Mouse (Mus musculus): ENCODE data around the gene 1700022I11Rik.
"Not testable (repeated sequence)": the region's sequence is repeated elsewhere in the genome, so short reads cannot be mapped to it uniquely, and the experiment has no call there.

1700022I11Rik gene

DNA sequence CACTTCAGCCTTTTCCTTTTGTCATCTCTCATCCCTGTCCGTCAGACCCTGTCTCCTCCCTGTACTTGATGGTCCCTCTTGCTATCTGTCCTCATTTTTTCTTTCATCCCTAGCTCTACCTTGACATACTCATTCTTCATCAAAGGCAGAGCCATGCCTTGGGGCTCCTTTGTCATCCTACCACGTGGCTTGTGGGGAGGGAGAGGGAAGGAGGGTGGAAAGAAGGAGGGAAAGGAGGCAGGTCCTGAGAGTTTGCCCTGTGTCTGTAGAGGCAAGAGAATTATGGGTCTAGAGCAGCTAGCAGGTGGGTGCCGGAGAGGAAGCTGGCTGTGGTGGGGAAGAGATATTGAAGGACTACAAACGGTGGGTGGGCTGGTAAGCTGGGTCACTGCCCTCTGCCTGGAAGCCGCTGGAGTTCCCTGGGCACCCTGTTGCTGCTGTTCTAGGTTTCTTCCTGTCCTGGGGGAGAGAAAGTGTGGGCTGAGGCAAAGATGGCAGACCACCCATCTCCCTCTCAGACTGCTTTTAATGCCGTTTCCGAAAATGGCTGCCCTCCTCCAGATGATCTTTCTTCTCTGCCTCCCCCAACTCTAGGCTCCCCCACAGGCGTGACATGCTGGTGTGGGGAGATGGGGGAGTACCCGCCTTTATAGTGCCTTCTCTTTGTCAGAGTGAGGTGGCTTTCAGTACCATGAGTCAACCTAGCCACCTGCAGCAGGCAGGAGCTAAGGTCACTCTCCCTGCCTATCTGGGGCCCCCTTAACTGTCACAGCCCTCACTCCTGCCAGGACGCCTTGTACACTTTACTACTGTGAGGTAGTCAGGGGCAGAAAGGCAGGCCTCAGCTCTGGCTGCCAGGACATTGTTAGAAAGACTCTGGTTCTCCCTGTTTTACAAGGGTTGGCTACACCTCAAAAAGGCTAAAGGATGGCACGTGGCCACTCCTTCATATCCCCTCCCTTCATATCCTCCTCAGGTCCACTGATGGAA is 17.9 kb upstream of the 1700022I11Rik start:
- no peak for DNase-seq (ENCODE audit: low spot score)

DNA sequence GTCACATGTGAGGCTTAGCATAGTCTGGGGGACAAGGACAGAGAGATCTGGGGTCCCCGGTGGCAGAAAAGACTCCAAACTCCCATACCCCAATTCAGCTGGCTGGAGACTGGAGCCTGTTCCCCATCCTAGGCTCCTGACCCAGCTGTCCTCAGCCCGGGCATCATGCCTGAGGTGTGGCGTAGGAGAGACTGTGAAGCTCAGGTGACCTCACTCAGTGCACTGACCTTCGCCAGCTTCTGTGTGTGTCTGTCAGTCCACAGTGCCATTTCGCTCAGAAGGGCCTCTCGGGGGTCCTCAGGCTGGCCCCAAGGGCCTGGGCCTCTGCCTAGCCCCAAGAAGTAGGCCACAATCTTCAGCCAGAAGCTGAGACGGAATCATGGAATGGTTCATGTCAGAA is 16.8 kb upstream of the 1700022I11Rik start:
- DNase-seq (ENCODE audit: low spot score): no peak

GRCm38 (mm10) chr4:42953435-42954094 is 15.8 kb upstream of the 1700022I11Rik start:
- no peak for DNase-seq (ENCODE audit: low spot score)

GRCm38 (mm10) chr4:42954297-42954696 is 15.1 kb upstream of the 1700022I11Rik start:
- DNase-seq (ENCODE audit: low spot score): no peak

- no peak for DNase-seq (ENCODE audit: low spot score)
Observed at GRCm38 (mm10) chr4:42955200-42955599, 14.2 kb upstream of the 1700022I11Rik start.

DNA sequence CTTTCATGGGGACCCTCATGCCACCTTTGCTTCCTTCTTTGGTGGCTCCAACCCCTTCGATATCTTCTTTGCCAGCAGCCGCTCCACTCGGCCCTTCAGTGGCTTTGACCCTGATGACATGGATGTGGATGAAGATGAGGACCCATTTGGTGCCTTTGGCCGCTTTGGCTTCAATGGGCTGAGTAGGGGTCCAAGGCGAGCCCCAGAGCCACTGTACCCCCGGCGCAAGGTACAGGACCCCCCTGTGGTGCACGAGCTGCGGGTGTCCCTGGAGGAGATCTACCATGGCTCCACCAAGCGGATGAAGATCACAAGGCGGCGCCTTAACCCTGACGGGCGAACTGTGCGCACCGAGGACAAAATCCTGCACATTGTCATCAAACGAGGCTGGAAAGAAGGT is 12.8 kb upstream of the 1700022I11Rik start:
- DNase-seq (ENCODE audit: low spot score): no peak

GRCm38 (mm10) chr4:42957306-42957705 is 12.1 kb upstream of the 1700022I11Rik start:
- no peak for DNase-seq (ENCODE audit: low spot score)

GRCm38 (mm10) chr4:42957979-42958378 is 11.4 kb upstream of the 1700022I11Rik start:
- DNase-seq (ENCODE audit: low spot score): no peak

- DNase-seq (ENCODE audit: low spot score): no peak
Observed at GRCm38 (mm10) chr4:42958942-42959341, 10.5 kb upstream of the 1700022I11Rik start.

DNA sequence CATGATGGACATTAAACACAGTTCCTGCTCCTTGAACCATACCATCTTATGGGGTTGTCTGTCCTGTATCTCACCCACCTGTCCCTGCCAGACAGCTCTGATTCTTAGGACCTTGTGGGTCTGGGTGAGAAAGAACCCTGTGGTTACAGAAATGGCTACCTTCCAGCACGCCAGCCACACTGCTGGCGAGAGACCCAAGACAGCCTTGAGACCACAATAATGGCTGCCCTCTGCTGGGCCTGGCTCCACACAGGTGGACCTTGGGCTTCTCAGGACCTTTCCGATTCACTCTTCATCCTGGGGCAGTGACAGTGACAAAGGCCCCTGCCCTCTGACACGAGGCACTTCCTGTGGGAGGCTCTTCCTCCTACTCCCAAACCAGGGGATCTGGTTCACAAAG is 10.0 kb upstream of the 1700022I11Rik start:
- DNase-seq (ENCODE audit: low spot score): no peak

DNA sequence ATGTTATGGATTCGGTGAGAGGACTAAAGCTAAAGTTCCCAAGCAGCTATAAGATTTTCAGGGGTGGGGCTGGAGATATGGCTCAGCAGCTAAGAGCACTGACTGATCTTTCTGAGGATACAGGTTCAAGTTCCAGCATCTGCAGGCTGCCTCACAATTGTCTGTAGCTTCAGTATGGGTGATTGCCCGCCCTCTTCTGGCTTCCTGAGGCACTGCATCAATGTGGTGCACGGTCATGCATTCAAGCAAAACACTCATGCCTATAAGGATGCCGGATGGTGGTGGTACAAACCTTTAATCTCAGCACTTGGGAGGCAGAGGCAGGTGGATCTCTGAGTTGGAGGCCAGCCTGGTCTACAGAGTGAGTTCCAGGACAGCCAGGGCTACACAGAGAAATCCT is 7.8 kb upstream of the 1700022I11Rik start:
- DNase-seq (ENCODE audit: low spot score): no peak

DNA sequence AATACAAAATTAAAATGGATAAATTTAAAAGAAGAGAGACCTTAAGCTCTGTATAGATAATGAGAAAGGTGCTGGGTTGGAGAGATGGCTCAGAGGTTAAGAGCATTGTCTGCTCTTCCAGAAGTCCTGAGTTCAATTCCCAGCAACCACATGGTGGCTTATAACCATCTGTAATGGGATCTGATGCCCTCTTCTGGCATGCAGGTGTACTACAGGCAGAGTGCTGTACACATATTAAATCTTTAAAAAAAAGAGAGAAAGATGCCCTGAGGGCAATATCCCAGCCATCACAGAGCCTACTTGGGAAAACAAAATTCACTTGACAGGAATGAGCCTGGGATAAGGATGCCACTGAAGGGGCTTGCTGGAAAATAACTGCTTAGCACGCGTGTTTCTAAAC is 5.9 kb upstream of the 1700022I11Rik start:
- no peak for DNase-seq (ENCODE audit: low spot score)

GRCm38 (mm10) chr4:42965039-42965719 is 4.2 kb upstream of the 1700022I11Rik start:
- DNase-seq (ENCODE audit: low spot score): peak; percentile 32

DNA sequence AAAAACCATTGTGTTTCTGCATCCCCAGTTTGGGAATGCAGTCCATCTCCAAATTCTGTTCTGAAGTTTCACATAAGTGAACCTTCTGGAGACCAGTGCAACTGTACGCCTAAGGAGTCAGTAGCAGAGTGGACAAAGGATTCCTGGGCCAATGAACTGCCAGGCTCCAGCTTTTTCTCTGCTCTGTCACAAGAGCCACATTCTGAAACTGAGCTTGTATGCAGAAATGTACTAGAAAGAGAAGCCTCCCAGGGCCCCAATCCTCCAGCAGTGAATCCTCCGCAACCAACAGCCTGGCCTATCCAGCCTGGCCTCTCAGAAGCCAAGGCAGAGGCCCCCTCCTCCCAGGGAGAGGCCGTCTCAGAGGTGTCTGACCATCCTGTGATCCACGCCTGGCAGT is 3.5 kb downstream of the 1700022I11Rik start:
- no peak for DNase-seq (ENCODE audit: low spot score)

DNA sequence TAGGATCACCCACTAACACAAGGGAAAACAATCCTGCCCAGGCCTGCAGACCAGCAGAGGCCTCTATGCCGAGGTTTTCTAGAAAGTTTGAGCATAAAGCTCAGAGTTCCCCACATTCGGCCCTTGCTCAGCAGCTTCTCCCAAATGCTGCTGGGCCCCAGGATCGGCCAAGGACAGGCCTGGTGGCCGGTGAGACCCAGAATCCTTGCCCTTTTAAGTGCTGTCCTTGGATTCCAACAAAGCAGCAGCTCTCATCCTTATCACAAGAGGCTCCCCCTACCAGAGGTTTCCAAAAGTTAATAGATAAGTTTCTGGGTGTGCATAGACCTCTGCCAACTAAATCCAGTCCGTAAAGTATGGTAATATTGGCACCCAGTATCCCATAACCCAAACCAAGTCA is 4.5 kb downstream of the 1700022I11Rik start:
- DNase-seq (ENCODE audit: low spot score): no peak

DNA sequence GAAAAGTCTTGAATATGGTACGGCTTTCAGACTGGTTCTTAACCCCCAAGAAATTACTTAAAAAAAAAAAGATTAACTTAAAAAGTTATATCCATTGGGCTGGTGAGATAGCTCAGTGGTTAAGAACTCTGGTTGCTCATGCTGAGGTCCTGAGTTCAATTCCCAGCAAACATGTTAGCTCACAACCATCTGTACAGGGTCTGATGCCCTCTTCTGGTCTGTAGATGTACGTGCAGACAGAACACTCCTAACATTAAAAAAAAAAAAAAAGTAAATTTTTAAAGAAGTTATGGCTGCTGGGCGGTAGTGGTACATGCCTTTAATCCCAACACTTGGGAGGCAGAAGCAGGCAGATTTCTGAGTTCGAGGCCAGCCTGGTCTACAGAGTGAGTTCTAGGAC is 8.7 kb downstream of the 1700022I11Rik start:
- DNase-seq (ENCODE audit: low spot score): no peak

DNA sequence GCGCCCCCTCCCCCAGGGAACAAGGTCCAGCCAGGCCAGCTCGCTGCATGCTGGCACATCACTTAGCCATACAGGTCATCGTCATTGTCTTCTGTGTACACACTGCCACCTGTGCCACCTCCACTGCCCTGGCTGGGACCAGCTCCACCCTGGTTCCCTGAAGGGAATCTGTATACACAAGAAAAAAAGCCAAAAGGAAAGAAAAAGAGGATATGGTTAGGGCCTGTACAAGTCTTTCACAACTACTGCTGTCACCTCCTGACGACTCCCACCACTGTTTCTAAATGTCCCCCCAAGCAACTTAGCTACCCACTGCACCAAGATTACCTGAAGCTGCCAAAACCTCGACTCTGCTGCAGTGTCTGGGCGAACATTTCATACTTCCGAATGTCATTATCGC is 11.1 kb downstream of the 1700022I11Rik start:
- not testable (repeated sequence) for DNase-seq (ENCODE audit: low spot score)

- no peak for DNase-seq (ENCODE audit: low spot score)
Observed at GRCm38 (mm10) chr4:42988296-42988695, 18.9 kb downstream of the 1700022I11Rik start.

DNA sequence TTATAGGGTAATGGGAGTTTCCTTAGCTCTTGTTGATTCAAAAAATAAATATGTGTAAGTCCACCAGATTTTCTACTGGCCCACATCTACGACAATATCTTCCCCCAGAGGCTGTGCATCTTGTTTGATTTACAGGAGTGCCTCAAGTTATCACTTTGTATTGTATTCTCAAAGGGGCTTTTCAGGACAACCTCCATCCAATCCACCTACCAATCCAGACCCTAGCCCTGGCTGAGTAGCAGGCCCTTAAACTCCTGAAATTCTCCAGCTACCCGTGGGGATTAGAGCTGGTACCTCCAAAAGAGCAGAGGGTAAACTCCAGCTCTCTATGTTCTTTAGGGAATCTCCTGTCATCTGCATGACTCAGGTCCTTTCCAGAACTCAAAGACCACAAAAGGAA is 28.6 kb downstream of the 1700022I11Rik start:
- DNase-seq (ENCODE audit: low spot score): no peak

DNA sequence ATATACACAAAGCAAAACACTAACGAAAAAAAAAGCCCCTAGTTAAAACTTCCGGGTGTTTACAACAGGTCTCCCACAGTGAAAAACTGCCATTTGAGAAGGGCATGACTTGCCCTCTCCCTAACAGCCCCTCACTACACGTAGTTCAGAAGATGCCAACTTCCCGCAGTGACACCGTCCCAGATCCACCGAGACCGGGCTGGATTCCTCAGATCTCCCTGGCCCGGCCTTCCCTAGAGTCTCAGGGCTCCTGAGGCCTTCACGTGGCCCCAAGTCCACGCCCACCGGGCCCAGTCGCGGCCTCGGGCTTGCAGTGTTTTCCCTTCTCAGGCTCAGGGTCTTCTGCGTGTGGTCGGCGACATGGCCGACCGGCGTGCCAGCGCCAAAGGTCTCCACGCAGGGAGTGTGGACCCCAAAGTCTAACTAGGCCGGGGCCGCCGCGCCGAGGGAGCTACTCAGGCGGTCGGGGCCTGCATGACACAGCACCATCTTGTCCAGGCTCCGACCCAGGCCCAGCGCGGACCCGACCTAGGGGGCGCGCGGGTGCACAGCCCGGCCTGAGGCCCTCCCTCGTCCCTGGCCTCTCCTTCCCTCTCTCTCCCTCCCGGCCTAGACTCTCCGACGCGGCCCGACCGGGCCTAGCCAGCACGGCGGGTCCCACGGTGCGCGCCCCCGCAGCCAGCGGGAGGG is 30.2 kb downstream of the 1700022I11Rik start:
- peak; percentile 91 for DNase-seq (ENCODE audit: low spot score)

DNA sequence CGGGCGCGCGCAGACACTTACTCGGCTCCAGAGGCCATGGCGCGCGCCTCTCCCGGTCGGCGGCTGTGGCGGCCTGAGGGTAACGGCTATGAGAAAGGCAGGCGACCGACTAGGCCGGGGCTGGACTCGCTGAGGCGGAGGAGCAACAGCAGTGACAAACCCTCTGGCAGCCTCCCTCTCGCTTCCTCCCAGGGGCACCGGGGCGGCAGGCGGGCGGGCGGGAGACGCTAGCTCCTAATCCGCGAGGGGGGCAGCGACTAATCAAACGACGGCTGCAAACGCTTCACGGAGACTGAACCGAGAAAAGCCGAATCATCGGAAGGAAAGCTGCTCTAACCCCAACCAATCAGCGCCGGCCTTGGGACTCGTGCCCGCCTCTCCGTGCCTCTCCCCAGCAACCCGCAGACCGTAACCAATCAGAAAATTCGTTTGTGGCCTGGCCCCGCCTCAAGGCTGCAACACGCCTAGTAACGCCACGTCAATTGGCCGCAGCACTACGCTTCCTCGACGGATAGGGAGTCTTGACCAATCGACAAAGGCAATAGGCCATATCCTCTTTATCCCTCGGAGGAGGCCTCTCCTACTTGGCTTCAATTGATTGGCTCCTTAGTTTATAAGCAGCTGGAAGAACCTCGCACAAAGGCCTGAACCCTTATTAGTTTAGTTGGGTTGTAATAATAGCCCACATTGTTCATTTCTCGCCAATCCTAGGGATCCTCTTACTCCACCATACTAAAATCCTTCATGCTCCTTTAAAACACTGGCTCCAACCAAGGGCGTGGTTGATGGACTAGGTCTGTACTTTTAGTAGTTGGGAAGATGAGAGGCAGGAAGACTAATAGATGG is 31.0 kb downstream of the 1700022I11Rik start, which contains the start of gene Vcp:
Gene Vcp (minus strand): TSS at position 367 of the 846 bp plus-strand sequence.
- peak; percentile 100 for DNase-seq (ENCODE audit: low spot score)

Measured in yolk sac, embryonic 10.5 days (tissue).